Mouse (Mus musculus) small intestine, adult 2 months (tissue): Measurements from ENCODE around the gene Adamtsl4.

Experiments
- CTCF ChIP-seq: fragments of 200-500 bp; IDR thresholded peaks from 2 replicates; pipeline ENCODE4 v1.5.1; 2012; ENCODE audit warnings: low read depth, mild to moderate bottlenecking, control low read depth, inconsistent platforms, low read length, moderate library complexity, mixed read lengths; ENCODE audit not compliant: insufficient replicate concordance, insufficient read length; ENCODE audit errors: extremely low read depth
- POLR2A ChIP-seq: fragments of 200-500 bp; IDR thresholded peaks from 2 replicates; pipeline ENCODE4 v1.6.1; 2012; ENCODE audit warnings: low read depth, mild to moderate bottlenecking, control low read depth, inconsistent platforms, low read length, moderate library complexity

DNA sequence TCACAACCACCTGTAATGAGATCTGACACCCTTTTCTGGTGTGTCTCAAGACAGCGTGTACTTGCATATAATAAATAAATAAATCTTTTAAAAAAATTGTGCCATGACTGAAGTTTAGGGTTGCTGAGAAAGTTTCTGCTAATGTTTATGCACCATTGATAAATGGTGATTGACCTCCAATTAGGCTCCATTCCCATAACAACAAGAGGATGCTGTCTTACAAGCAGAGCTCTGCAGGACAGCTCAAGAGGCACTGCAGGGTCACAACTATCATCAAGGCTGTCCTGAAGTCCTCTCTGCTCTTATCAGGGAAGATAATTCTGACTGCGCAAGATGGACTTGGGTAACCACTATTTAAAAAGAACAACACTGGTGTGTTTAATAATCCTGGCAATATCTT lies 30.4 kb upstream of the Adamtsl4 start:
- TF ChIP-seq CTCF (no peak), POLR2A (no peak)
